Mouse (Mus musculus) retina, adult 2 months (tissue): ENCODE results near the gene Slc35b4.

Experiments used
- DNase-seq: peaks from one replicate; pipeline ENCODE4 v3.0.0-alpha.2; 2012; ENCODE audit warnings: low read depth, low spot score

The Slc35b4 gene

DNA sequence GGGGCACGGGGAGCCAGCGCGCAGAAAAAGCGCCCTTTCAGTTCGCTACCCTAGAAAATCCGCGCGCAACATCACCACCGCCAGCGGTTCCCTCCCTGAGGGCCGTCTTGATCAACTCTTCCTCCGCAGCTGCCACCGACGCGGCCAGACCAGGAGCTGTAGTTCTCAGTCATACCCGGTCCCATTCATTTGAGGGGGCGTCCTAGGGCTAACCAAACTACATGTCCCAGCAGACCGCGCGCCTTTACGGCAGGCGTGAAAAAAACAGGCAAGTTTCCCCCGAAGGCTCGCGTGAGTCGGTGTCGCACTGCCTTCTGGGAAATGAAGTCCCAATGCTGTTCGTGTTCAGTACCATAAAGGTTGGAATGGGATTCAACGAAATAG lies at the start of gene Slc35b4:
Gene Slc35b4 (minus strand): TSS at position 248 of the 384 bp plus-strand sequence.
- peak; percentile 85 for DNase-seq

GRCm38 (mm10) chr6:34225004-34225599 lies 48.2 kb upstream of the Slc35b4 start:
- no peak for DNase-seq

- no peak for DNase-seq
These were observed 39.8 kb upstream of the Slc35b4 start for GRCm38 (mm10) chr6:34216450-34217319.

- no peak for DNase-seq
These were observed 28.8 kb upstream of the Slc35b4 start for GRCm38 (mm10) chr6:34205754-34206153.

- DNase-seq = no peak
These were observed 28.2 kb upstream of the Slc35b4 start for GRCm38 (mm10) chr6:34204971-34205572.

- no peak for DNase-seq
These were observed 26.6 kb upstream of the Slc35b4 start for GRCm38 (mm10) chr6:34203503-34203902.

- no peak for DNase-seq
These were observed 18.1 kb upstream of the Slc35b4 start for GRCm38 (mm10) chr6:34194981-34195380.

GRCm38 (mm10) chr6:34193708-34194475 lies 17.0 kb upstream of the Slc35b4 start:
- peak; percentile 39 for DNase-seq

GRCm38 (mm10) chr6:34191401-34191800 lies 14.5 kb upstream of the Slc35b4 start:
- no peak for DNase-seq

- no peak for DNase-seq
These were observed 12.6 kb upstream of the Slc35b4 start for GRCm38 (mm10) chr6:34189494-34189893.

GRCm38 (mm10) chr6:34187986-34188599 lies 11.2 kb upstream of the Slc35b4 start:
- no peak for DNase-seq

- DNase-seq = no peak
These were observed 10.5 kb upstream of the Slc35b4 start for GRCm38 (mm10) chr6:34187273-34187863.

- DNase-seq = no peak
These were observed 6.4 kb upstream of the Slc35b4 start for GRCm38 (mm10) chr6:34183326-34183725.

- DNase-seq = no peak
These were observed 5.0 kb upstream of the Slc35b4 start for GRCm38 (mm10) chr6:34181961-34182360.

DNA sequence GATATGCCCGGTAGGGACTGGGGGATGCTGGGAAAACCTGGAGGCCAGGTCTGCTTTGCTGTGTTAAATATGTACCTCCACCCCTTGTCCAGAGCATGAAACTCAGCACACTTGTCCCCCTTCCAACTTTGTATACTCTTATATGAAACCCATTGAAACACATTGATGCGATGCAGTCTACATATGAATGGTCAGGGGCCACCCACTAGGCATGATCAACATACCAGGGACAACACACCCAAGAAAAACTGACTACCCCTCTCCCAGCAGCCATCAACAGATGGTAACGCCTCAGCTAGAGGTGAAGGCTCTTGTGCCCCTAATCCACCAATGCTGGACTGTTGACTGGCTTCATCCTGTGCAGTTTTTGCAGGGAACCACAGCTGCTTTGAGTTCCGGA lies 3.0 kb upstream of the Slc35b4 start:
- DNase-seq = no peak

- DNase-seq = no peak
These were observed 2.1 kb upstream of the Slc35b4 start for GRCm38 (mm10) chr6:34179007-34179406.

DNA sequence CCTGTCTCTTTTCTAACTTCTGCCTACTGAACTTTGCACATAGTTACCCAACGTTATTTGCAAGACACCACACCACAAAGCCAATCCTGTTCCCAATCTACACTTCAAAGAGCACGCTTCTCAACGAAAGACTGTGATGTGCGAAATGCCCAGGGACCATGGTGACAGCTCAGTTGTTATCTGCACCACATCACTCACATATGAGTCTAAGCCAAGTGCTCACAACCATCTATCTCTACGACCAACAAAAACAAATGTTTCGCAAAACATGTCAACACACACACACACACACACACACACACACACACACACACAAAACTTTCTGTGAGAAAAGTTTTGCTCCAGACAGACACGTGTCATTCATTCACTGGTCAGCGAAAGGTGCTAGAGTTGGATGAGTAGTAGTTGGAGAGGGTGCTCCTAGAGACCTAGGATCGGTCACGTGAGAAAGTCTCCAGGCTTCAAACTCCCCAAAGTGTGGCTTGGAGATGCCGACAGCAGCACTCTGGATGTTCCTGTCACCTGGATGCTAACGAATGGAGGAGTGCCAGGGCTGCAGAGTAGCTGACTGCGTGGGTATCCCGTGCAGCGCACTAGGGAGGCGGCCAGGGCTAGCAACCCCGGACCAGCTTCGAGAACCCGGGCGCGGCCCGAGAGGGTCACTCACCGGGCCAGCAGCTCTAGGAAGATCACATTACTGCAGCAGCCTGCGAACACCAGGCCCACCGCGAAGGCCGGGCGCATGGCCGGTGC lies 624 bp downstream of the Slc35b4 start:
- no peak for DNase-seq

- no peak for DNase-seq
These were observed 2.2 kb downstream of the Slc35b4 start for GRCm38 (mm10) chr6:34174715-34175114.

DNA sequence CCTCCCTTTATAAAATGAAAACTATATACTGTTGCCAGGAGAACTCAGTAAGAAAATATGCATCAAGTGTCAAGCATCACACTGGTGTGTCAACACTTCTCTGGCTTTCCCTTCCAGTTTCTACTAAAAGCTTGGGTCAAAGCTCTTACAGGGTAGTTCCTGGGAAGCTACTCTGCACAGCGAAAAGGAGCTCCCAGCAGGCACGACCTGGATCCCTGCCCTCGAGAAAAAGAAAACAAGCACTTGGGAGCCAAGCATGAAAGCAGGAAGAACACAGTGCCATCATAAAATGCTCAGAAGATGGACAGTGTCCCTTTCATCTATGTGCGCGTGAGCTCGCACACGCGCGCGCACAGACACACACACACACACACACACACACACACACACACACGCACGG lies 3.7 kb downstream of the Slc35b4 start:
- DNase-seq = no peak

DNA sequence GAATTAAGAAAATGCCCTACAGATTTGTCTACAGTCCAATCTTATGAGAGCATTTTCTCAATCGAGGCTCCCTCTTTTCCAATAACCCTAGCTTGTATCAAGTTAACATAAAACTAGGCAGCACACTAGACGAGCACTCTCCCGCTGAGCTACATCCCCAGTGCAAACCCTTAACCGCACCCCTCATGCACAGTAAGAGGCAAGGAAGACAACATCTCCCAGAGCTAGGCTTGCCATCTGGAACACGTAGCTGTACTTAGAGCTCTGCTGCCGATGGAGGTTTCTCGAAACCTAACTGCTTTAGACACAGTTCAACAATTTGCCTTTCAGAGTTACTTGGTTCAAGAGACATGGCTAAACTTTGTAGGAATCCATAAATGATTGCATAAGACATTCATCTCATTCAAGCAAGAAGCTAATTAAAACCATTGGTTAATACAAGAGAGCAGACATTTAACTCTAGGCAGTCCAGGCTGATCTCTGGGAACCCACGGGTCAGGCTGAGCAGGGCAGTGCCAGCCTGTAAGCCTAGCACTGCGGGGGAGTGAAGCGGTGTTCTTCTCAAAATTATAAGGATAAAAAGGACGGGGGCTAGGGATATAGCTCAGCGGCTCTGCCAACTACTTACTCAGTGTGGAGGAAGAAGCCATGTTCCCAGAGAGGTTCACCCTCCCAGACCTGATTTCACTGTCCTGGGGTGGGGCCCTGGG lies 5.0 kb downstream of the Slc35b4 start:
- no peak for DNase-seq
